Mouse (Mus musculus) Muller cell, postnatal 12 days (primary cell): ENCODE measurements at regions not wholly inside any gene's neighbourhood (a gene's known extent, or its start where the extent isn't known, plus 50 kb on each side); places are given as distances from the start of the nearest gene placed in this dataset.
A peak's percentile ranks its signal among the peaks of the same experiment; 100 is the strongest.

Source experiments
- DNase-seq: peaks from one replicate; pipeline ENCODE4 v3.0.0-alpha.2; 2015; ENCODE audit errors: inconsistent ontology term

DNA sequence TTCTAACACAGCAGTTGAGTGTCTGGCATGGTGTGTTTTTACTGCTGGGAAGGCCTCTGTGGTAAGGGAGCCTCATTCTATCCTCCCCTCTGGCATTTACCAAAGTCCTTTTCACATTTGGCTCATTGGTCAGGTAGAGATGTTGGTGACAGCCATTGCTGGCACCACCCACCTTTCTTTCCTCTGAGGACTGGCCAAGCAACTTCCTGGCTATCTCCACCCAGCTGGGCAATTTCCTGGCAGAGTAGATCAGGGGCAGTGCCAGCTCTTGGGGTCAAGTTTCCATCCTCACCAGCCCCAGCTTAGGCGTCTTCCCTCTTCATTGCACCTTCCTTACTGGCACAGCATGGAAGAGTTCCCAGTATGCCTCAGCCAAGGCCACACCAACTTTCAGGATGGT is 372.5 kb upstream of the Kif2a start:
- DNase-seq, result no peak

DNA sequence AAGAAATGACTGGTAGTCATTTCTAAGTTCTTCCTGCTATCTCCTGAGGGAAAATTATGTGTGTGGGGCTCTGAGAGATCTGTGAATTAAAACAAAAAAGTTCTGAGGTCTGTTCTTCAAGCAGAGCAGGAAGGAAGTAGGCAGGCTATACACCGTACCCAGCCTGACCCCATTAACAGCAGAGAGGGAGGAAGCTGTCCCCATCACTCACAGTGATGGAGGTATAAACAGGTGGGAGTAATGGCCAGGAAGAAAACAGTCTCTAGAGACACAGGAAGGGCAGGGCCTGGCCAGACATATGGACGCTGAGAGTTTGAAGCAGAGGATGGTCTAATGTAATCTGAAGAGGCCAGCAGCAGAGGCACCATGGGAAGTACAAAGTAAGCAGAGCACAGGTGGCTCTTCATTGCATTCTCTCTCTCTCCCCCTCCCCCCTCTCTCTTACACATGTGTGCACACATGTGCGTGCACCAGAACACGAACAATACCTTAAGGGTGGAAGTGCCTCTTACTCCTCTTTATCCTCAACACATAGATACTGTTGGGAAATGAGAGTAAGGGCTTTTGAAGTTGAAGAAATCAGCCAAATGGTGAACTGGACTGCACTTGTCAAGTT is 367.7 kb upstream of the Kif2a start:
- no peak for DNase-seq

GRCm38 (mm10) chr13:107389074-107389473 is 367.1 kb upstream of the Kif2a start:
- no peak for DNase-seq

DNA sequence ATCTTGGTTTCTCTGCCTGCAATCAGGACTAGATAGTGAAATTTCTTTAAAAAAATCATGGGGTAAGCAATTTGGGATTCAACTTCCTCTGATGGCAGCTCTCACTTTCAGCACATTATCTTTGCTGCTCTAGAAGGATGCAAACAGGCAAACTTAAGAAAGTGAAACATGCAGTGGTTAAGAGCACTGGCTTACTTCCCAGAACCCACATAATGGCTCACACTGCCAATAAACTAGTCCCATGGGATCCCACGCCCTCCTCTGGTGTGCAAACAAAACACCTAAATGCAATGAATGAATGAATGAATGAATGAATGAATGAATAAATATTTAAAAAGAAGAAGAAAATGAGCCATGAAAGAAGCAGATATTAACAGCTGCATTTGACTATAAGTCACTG is 356.1 kb upstream of the Kif2a start:
- DNase-seq, result no peak

GRCm38 (mm10) chr13:107372666-107373065 is 350.7 kb upstream of the Kif2a start:
- no peak for DNase-seq

DNA sequence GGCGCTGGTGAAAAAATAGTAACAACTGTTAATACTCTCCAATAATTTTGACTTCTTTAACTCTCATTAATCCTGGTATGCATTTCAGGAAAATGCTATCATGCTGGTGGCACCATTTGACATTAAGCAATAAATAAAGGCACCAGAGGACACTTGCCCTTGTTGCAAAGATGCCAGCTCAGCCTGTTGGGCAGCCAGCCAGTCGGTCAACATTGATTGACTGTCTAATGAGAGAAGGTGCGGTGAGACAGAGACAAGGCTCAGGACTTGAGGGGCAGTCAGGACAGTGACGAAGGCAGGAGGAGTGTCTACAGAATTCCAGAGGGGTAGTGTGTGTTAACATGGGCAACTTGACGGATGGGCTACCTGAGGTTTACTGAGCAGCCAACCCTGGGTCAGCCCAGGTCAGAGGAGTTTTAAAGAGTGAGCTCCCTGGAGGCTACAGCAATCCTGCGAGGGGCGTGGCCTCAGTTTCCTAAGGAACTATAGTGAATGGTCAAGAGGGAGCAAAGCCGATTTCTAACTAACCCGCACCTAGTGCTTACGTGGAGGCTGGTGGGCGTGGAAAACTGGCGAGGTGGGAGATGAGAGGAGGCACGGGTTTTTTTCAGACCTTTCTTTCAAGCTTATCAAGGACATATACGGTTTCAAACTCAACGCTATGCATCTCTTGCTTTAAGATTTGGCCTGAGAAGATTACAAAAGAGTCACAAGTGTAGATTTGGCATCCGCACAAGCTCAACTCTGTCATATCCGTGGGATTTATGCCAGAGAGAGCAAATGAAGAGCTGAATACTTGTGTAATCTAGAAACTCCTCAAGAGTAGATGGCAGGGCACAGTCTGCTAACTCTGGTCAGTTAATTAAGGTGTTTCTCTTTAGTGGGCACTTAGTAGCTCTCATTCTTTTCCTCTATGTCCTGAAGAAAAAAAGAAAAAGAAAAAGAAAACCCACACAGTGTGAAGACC is 350.0 kb upstream of the Kif2a start:
- DNase-seq, result peak; percentile 37

GRCm38 (mm10) chr13:107367639-107368038 is 345.7 kb upstream of the Kif2a start:
- no peak for DNase-seq

- DNase-seq, result no peak
These were observed 343.8 kb upstream of the Kif2a start for GRCm38 (mm10) chr13:107365766-107366165.

DNA sequence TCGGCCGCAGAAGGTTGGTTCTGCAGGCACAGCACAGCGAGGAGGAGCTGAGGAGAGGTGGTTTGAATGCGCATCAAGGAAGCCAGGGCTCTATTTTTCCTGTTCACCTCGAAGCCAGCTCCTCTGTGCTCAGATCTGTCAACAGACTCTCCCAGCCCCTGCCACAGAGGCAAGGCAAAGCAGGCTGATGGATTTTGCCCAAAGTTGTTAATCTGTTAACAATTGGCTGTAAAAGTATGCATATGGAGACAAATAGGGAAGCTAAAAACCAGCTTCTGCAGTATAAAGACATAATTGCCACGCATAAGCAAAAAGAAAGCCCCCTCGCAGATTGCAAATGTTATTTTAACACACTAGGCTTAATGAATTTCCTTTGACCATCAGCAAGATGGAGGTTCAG is 343.3 kb upstream of the Kif2a start:
- DNase-seq, result no peak

DNA sequence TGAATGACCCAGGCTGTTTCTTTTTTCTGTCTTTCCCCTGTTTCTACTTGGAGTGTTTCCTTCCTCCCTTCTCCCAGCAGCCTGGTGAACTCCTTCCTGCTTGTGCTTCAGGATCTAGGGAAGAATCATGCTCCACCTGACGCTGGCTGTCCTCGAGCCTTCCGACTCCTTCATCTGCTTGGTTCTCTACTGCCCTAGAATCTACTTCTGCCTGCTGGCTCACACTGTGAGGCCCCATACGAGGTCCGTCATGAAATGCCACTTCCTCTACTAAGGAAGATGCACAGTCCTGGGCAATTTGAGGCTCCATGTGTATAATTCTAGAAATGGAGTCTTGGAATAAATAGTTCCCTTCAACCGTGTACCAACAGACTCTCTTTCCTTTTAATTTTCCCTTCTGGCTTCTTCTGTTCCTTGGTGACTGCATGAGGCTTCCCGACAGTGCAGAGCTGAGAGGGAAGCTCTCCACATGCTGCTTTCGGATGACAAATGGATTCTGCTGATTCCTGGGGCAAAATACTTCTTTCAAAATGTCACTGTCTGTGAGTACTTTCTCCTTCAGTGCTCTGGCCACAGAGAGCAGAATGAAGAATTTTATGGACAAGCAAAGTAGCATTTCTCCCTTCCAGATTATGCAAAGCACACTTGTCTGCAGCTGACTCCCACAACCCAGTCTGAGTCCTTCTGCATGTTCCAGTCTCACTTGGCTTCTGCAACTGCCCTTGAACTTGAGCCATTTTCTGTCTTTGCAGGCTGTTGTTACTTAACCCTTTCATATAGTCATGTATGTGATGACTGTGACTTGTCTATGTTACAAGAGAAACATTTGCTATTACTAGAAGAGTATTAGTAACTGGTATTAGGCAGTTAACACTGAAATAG is 341.1 kb upstream of the Kif2a start:
- no peak for DNase-seq

- no peak for DNase-seq
These were observed 319.0 kb upstream of the Kif2a start for GRCm38 (mm10) chr13:107340802-107341364.

GRCm38 (mm10) chr13:107338111-107338510 is 316.2 kb upstream of the Kif2a start:
- DNase-seq, result no peak

GRCm38 (mm10) chr13:107337111-107337510 is 315.2 kb upstream of the Kif2a start:
- DNase-seq, result no peak

GRCm38 (mm10) chr13:107329348-107329747 is 307.4 kb upstream of the Kif2a start:
- no peak for DNase-seq

GRCm38 (mm10) chr13:107325707-107326495 is 304.0 kb upstream of the Kif2a start:
- DNase-seq, result peak; percentile 67

GRCm38 (mm10) chr13:107314746-107315145 is 292.8 kb upstream of the Kif2a start:
- no peak for DNase-seq

DNA sequence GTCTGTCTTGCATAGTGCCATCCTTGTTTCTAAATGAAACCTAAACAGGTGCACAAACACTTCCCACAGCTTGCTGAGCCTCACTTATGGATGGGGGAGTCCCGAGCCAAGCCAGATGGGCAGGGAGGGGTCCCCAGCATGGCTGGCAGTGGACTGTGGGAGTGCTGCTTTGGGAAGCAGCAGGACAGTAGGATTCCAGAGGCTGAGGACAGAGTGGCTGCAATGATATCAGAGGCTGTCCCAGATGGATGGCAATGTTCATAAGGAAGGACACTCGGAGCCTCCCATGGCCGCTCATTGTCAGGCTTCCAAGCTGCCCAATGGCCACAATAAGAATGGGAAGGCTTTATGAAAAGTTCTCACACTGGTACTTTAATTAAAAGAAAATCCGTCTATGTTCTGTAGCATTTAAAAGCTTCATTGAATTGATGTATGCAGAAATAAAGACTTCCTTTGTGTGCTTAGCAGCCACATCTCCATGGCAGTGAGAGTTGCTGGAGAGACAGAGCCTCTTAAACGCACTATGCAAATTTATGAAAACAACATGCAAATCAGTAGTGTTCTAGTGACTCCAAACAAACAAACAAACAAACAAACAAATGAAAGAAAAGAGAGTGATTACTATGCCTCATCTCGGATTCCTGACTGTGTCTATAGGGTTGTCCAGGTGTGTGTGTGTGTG is 287.2 kb upstream of the Kif2a start:
- no peak for DNase-seq

- DNase-seq, result no peak
These were observed 286.5 kb upstream of the Kif2a start for GRCm38 (mm10) chr13:107308404-107308803.

GRCm38 (mm10) chr13:107306958-107307357 is 285.0 kb upstream of the Kif2a start:
- DNase-seq, result no peak

DNA sequence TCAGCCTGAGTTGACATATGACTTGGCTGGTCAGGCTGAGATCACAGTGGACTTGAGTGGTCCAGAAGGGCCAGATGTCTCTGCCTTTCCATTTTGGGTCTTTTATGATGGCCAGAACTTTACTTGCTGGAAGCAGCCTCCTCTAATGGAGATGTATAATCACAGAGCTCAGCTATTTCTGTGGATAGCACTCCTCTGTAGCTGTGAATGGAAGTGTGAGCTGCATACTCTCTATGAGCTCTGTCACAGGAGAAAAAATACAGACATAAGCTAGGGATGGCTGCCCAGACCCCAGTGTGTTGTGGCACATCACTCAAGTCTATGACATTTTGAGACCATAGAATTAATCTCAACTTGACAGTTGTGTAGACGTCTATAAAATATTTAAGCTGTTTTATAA is 284.3 kb upstream of the Kif2a start:
- no peak for DNase-seq
